Mouse (Mus musculus): ENCODE results near the gene Snx8. TPM values are rescaled to one million over a fixed set of nuclear protein-coding genes. Genes with fewer than 3 reads are reported as not detected.

The Snx8 gene
- polyA plus RNA-seq, 1 experiment from 2014 or later = 26.4 TPM

DNA sequence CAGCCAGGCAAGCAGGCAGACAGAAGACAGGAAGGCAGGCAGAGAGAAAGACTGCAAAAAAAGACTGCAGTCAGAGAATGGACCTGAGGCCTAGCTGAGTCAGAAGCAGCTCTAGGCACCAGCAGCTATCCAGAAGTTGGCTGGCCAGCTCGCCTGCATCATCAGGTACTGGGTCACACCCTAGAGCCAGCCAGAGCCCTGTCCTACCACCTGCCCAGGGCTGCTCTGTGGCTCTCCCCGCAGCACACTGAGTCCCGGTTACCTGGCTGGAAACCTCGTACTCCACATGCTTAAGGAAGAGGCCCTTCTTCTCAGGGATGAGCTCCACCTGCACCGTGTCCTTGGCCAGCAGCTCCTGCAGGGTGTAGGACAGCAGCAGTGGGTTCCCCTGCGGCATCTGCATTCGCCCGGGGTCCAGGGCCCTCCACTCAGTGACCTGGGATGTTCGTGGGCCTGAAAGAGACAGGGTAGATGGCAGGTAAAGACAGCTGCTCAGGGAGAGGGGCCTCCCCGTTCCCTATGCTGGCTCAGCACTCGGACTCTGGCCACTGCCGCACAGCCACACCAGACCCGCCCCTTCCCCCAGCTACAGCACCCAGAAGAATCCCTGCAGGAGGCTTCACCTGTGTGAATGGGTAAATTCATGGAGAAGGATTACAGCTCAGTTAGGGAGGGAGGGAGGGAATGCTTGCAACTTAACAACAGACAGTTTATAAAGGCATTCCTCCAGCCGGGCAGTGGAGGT, 29.0 kb downstream of the Snx8 start:
- Histone ChIP-seq H3K9me3 (no peaks in the 10 kb centered on the region; the same call in 1 of the 2 replicates), H3K4me2 (replicated peaks) (no peak overlapping the region), H3K27ac (no peak overlapping the region), H3K36me3 (peaks cover 39% of the 10 kb centered on the region), H3K9ac (replicated peaks) (no peak overlapping the region), H3K4me1 (replicated peaks) (no peaks in the 10 kb centered on the region), H3K4me3 (replicated peaks) (no peak overlapping the region), H3K27me3 (no peaks in the 10 kb centered on the region)
- ATAC-seq = no peak
- 78% methylated on average over 14 of the region's 14 CpGs for WGBS

GRCm38 (mm10) chr5:140357466-140357865, 31.6 kb downstream of the Snx8 start:
- Histone ChIP-seq H3K9me3 (no peaks in the 10 kb centered on the region), H3K36me3 (peaks cover 61% of the 10 kb centered on the region), H3K4me1 (replicated peaks) (no peaks in the 10 kb centered on the region), H3K27me3 (no peaks in the 10 kb centered on the region), H3K4me3 (replicated peaks) (no peak overlapping the region), H3K9ac (replicated peaks) (no peak overlapping the region), H3K27ac (no peak overlapping the region), H3K4me2 (replicated peaks) (no peak overlapping the region)
- WGBS = 97% methylated on average over 3 of the region's 3 CpGs
- ATAC-seq = no peak

- Histone ChIP-seq H3K9ac (replicated peaks) (no peak overlapping the region; the same call in 1 of the 2 replicates), H3K4me2 (replicated peaks) (no peak overlapping the region), H3K4me3 (replicated peaks) (no peak overlapping the region), H3K4me1 (replicated peaks) (no peaks in the 10 kb centered on the region), H3K27me3 (no peaks in the 10 kb centered on the region), H3K27ac (no peak overlapping the region), H3K9me3 (no peaks in the 10 kb centered on the region), H3K36me3 (peaks cover 77% of the 10 kb centered on the region)
- WGBS = 89% methylated on average over 11 of the region's 11 CpGs
- ATAC-seq = no peak
Observed at GRCm38 (mm10) chr5:140355934-140356333, 33.1 kb downstream of the Snx8 start.

DNA sequence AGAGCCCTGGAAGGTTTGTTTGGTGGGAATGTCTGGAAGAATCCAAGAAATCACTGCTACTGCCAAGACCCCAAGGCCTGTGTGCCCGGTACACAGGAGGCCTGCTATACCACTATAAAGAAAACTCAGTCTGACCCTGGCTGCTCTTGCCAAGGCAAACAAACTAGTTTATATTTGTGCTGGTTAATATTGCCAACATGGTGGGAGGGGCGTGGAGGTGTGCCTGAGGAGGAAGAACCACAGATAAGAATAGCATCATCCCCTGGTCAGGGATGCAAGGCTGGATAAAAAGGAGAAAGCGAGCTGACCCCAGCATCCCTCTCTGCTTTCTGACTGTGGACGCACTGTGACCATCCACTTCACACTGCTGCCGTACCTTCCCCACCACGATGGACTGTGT, 36.7 kb downstream of the Snx8 start:
- no peak for ATAC-seq
- no peaks in the 10 kb centered on the region for H3K27me3 ChIP-seq
- WGBS = 95% methylated on average over 6 of the region's 6 CpGs

DNA sequence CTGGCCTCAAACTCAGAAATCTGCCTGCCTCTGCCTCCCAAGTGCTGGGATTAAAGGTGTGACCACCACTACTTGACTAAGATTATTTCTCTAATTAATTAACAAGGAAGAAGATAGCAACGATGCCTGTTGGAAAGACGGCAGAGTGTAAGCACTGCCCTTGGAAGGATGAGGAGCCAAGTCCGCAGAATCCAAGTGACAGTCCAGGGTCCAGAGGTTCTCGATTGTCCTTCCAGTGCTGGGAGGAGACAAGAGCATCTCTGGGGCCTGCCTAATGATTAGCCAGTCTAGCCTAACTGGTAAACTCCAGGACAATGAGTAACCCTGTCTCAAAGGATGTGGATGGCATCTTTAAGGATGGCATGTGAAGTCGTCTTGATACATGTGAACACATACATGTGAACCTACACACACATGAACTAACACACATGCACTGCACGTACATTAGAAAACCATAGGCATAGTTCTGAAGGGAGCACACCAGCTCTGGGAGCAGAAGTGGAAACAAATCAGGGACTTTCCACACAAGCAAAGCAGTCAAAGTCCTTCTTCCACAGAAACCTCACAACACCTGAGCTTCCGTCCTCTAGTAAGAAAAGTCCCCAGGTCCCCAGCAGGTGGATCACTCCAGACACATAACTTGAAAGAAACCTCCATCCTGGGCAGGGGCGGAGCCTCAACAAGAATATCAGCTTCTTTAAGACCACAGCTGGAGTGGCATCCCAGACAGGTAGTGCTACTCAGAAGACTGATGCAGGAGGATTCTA, 38.1 kb downstream of the Snx8 start:
- H3K9me3 ChIP-seq = no peaks in the 10 kb centered on the region
- no peaks in the 10 kb centered on the region for H3K27me3 ChIP-seq
- no peak overlapping the region for H3K9ac ChIP-seq (replicated peaks)
- H3K4me1 ChIP-seq (replicated peaks) = no peaks in the 10 kb centered on the region
- peaks cover 55% of the 10 kb centered on the region for H3K36me3 ChIP-seq
- H3K4me2 ChIP-seq (replicated peaks) = no peak overlapping the region
- no peak overlapping the region for H3K4me3 ChIP-seq (replicated peaks)
- ATAC-seq = no peak
- 93% methylated on average over 8 of the region's 8 CpGs for WGBS
- H3K27ac ChIP-seq = no peak overlapping the region

More for the DNA sequence above, 36.7 kb downstream of the Snx8 start:
- no peak overlapping the region for H3K4me2 ChIP-seq (replicated peaks)
- no peaks in the 10 kb centered on the region for H3K9me3 ChIP-seq
- no peak overlapping the region for H3K27ac ChIP-seq
- no peak overlapping the region for H3K4me3 ChIP-seq (replicated peaks)
- H3K9ac ChIP-seq (replicated peaks) = no peak overlapping the region
- no peaks in the 10 kb centered on the region for H3K4me1 ChIP-seq (replicated peaks)
- peaks cover 63% of the 10 kb centered on the region for H3K36me3 ChIP-seq

- 96% methylated on average over 9 of the region's 9 CpGs for WGBS
- no peaks in the 10 kb centered on the region for H3K4me1 ChIP-seq (replicated peaks)
- no peaks in the 10 kb centered on the region for H3K27me3 ChIP-seq
- ATAC-seq = no peak
- no peak overlapping the region for H3K27ac ChIP-seq
- H3K4me3 ChIP-seq (replicated peaks) = no peak overlapping the region
- peaks cover 58% of the 10 kb centered on the region for H3K36me3 ChIP-seq
- no peak overlapping the region for H3K9ac ChIP-seq (replicated peaks)
- no peaks in the 10 kb centered on the region for H3K9me3 ChIP-seq
- no peak overlapping the region for H3K4me2 ChIP-seq (replicated peaks)
Observed at GRCm38 (mm10) chr5:140349882-140350281, 39.2 kb downstream of the Snx8 start.

- Histone ChIP-seq H3K4me3 (replicated peaks) (no peak overlapping the region), H3K4me2 (replicated peaks) (no peak overlapping the region), H3K4me1 (replicated peaks) (no peaks in the 10 kb centered on the region), H3K9ac (replicated peaks) (no peak overlapping the region), H3K36me3 (peaks cover 41% of the 10 kb centered on the region), H3K27ac (no peak overlapping the region), H3K9me3 (no peaks in the 10 kb centered on the region), H3K27me3 (no peaks in the 10 kb centered on the region)
- WGBS = 88% methylated on average over 1 of the region's 1 CpGs
- ATAC-seq = no peak
Observed at GRCm38 (mm10) chr5:140346050-140346449, 43.0 kb downstream of the Snx8 start.

DNA sequence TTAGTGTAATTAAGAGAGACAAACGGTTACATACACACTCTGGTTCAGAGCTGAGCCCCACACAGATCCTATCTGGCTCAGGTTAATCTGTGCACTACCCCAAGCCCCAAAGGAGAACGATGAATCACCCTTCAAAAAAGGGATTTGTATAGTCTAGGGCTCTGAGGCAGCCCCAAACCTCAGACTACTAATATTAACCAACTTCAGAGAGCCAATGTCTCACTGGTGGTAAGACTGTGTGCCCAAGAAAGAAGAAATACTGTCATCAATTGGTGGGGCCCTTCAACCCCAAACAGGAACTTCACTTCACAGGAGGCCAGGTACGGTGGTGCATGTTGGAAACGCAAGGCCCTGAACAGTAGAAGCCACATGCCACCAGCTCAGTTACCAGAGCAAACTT, 43.8 kb downstream of the Snx8 start:
- over 99% methylated on average over 4 of the region's 4 CpGs for WGBS
- H3K9me3 ChIP-seq = no peaks in the 10 kb centered on the region
- no peak for ATAC-seq
- H3K4me1 ChIP-seq (replicated peaks) = no peaks in the 10 kb centered on the region
- H3K4me3 ChIP-seq (replicated peaks) = no peak overlapping the region
- H3K27ac ChIP-seq = no peak overlapping the region
- H3K9ac ChIP-seq (replicated peaks) = no peak overlapping the region
- no peak overlapping the region for H3K4me2 ChIP-seq (replicated peaks)
- H3K36me3 ChIP-seq = peaks cover 45% of the 10 kb centered on the region
- no peaks in the 10 kb centered on the region for H3K27me3 ChIP-seq

DNA sequence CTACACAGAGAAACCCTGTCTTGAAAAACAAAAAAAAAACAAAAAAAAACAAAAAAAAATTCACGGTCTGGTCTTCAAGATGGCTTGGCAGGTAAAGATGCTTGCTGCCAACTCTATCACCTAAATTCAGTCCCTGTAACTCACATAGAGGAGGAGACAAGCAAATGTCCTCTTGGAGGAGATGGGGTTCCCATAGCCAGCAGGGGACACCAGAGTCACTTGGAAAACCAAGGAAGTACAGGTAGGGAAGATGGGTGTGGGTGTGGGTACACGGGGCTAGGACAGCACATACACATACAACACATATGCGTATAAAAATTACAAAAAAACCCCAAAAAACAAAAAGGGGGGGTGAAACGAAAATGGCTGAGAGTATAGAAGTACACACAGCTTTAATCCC, 46.2 kb downstream of the Snx8 start:
- peaks cover 68% of the 10 kb centered on the region for H3K36me3 ChIP-seq
- no peak overlapping the region for H3K4me2 ChIP-seq (replicated peaks)
- H3K9me3 ChIP-seq = no peaks in the 10 kb centered on the region; the same call in 1 of the 2 replicates
- no peaks in the 10 kb centered on the region for H3K4me1 ChIP-seq (replicated peaks)
- H3K9ac ChIP-seq (replicated peaks) = no peak overlapping the region
- H3K4me3 ChIP-seq (replicated peaks) = no peak overlapping the region
- WGBS = 90% methylated on average over 4 of the region's 4 CpGs
- H3K27ac ChIP-seq = no peak overlapping the region
- H3K27me3 ChIP-seq = no peaks in the 10 kb centered on the region
- ATAC-seq = no peak

- H3K36me3 ChIP-seq = peaks cover 64% of the 10 kb centered on the region
- WGBS = 83% methylated on average over 3 of the region's 3 CpGs
- H3K4me2 ChIP-seq (replicated peaks) = no peak overlapping the region
- no peak overlapping the region for H3K27ac ChIP-seq
- H3K9ac ChIP-seq (replicated peaks) = no peak overlapping the region
- H3K9me3 ChIP-seq = no peaks in the 10 kb centered on the region; the same call in 1 of the 2 replicates
- H3K4me1 ChIP-seq (replicated peaks) = no peaks in the 10 kb centered on the region
- no peak for ATAC-seq
- no peak overlapping the region for H3K4me3 ChIP-seq (replicated peaks)
- no peaks in the 10 kb centered on the region for H3K27me3 ChIP-seq
Observed at GRCm38 (mm10) chr5:140339836-140340235, 49.2 kb downstream of the Snx8 start.

- Histone ChIP-seq H3K9me3 (no peaks in the 10 kb centered on the region; the same call in 1 of the 2 replicates), H3K27me3 (no peaks in the 10 kb centered on the region), H3K4me3 (replicated peaks) (no peak overlapping the region), H3K9ac (replicated peaks) (no peak overlapping the region), H3K36me3 (peaks cover 53% of the 10 kb centered on the region), H3K4me2 (replicated peaks) (no peak overlapping the region), H3K4me1 (replicated peaks) (no peaks in the 10 kb centered on the region), H3K27ac (no peak overlapping the region)
- no peak for ATAC-seq
- 96% methylated on average over 4 of the region's 4 CpGs for WGBS
Observed at GRCm38 (mm10) chr5:140338779-140339178, 50.3 kb downstream of the Snx8 start.

GRCm38 (mm10) chr5:140336680-140337079, 52.4 kb downstream of the Snx8 start:
- Histone ChIP-seq H3K4me1 (replicated peaks) (peaks cover 4% of the 10 kb centered on the region; the same call in 1 of the 2 replicates), H3K4me3 (replicated peaks) (no peak overlapping the region), H3K36me3 (peaks cover 49% of the 10 kb centered on the region), H3K27me3 (no peaks in the 10 kb centered on the region), H3K4me2 (replicated peaks) (no peak overlapping the region), H3K27ac (no peak overlapping the region), H3K9ac (replicated peaks) (no peak overlapping the region), H3K9me3 (no peaks in the 10 kb centered on the region; the same call in 1 of the 2 replicates)
- 92% methylated on average over 1 of the region's 1 CpGs for WGBS
- no peak for ATAC-seq
